Mouse (Mus musculus) embryonic facial prominence, embryonic 10.5 days (tissue): ENCODE results near the gene Pde12. TPM values are rescaled to one million over a fixed set of nuclear protein-coding genes. Genes with fewer than 3 reads are reported as not detected.
A peak's percentile ranks its signal among the peaks of the same experiment; 100 is the strongest.
"Not testable (repeated sequence)": the region's sequence is repeated elsewhere in the genome, so short reads cannot be mapped to it uniquely, and the experiment has no call there.

ENCODE experiments used
- DNase-seq: peaks from one replicate; pipeline ENCODE4 v3.0.0-alpha.2; 2017; ENCODE audit warnings: low spot score
- H3K27ac ChIP-seq: fragments of 300-500 bp; sonication (generic); replicated peaks from 2 replicates; pipeline ENCODE4 v1.5.1; 2016; ENCODE audit warnings: mild to moderate bottlenecking
- H3K27me3 ChIP-seq: fragments of 300-500 bp; sonication (generic); replicated peaks from 2 replicates; pipeline ENCODE4 v1.6.1; 2016; ENCODE audit warnings: low read depth, mild to moderate bottlenecking; ENCODE audit not compliant: poor library complexity, severe bottlenecking
- H3K36me3 ChIP-seq: fragments of 300-500 bp; sonication (generic); replicated peaks from 2 replicates; pipeline ENCODE4 v1.6.1; 2016; ENCODE audit warnings: mild to moderate bottlenecking, moderate library complexity
- H3K4me1 ChIP-seq: fragments of 300-500 bp; sonication (generic); 2 replicates; pipeline ENCODE4 v1.6.1; 2016
- H3K4me3 ChIP-seq: fragments of 300-500 bp; sonication (generic); 2 replicates; pipeline ENCODE4 v1.5.1; 2016; ENCODE audit warnings: mild to moderate bottlenecking, moderate library complexity
- H3K9me3 ChIP-seq: fragments of 300-500 bp; sonication (generic); 2 replicates; pipeline ENCODE4 v1.6.1; 2016; ENCODE audit warnings: mild to moderate bottlenecking
- WGBS: fragments of 180-500 bp; shearing (Covaris S2); methylation state at CpG from one replicate; pipeline ENCODE4 v1.1.7; 2016; 5-methylcytosine and 5-hydroxymethylcytosine counted together
- polyA plus RNA-seq: library from polyadenylated mRNA; unstranded; fragments of >200 nt; fragmentation: Nextera tagmentation; extraction: Ambion mirVana; gene quantifications from 2 replicates; pipeline ENCODE4 v1.2.1, GENCODE M21; 2016

The Pde12 gene
- polyA plus RNA-seq: 11.6 and 12.5 TPM in 2 replicates

DNA sequence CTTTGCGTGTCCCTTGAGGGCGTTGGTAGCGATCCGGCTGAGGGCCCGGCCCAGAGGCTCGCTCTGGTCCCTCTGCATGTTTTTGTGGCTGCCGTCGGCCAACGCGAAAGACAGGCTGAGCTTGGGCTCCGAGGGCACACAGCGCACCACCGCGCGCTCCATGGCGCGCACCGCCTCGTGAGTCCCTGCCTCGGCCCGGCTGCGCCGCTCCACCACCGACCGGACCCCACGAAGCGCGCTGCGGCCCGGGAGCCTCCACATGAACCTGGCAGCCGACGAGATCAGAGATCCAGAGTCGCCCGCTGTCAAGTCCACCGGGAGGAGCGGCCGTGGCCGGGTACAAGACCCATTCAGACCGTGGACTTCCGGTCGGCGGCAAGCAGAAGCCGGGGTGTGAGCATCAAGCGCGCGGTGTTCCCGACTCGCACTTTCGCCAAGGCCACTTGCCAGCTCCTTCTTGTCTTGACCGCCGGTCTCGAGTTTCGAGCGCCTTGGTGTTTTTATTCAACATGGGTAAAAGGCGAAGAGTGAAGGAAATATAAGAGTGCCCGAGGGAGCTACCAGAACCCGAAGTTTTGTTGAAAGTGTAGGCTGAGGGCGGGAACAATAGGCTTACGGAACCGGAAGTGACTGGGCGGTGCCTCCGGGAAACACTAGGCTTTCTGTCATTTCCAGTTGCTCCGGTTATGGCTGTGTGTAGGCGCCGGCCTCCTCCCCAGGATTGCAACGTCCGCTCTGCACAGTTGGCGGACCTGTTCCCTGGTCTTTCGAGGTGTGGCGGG, at the start of gene Pde12:
Pde12 (minus strand) TSS at position 592 of the 782 bp plus-strand sequence.
- under 1% methylated on average over 70 of the region's 70 CpGs for WGBS
- DNase-seq: peak; percentile 88
- H3K36me3 ChIP-seq: peaks cover 21% of the 10 kb centered on the region
- no peaks in the 10 kb centered on the region for H3K9me3 ChIP-seq
- H3K4me1 ChIP-seq: peaks cover 30% of the 10 kb centered on the region
- peak within 1 kb of the TSS; percentile 98 for H3K4me3 ChIP-seq
- peak within 1 kb of the TSS; percentile 96 for H3K27ac ChIP-seq
- no peaks in the 10 kb centered on the region for H3K27me3 ChIP-seq

GRCm38 (mm10) chr14:26705246-26705645, 35.6 kb upstream of the Pde12 start:
- H3K4me3 ChIP-seq, DNase-seq: not testable (repeated sequence)
- 84% methylated on average over 5 of the region's 5 CpGs for WGBS

DNA sequence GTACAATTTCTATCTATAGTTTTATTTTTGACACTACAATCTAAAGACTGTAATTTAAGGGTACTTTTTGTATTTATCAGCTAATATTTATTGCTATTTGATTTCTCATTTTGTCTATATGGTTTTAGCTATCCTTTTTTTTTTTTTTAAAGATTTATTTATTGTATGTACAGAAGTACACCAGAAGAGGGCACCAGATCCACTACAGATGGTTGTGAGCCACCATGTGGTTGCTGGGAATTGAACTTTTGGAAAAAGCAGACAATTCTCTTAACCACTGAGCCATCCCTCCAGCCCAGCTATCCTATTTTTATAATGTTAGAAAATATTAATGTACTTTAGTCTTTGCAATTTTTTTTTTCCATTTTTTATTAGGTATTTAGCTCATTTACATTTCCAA, 28.2 kb upstream of the Pde12 start:
- H3K9me3 ChIP-seq: no peaks in the 10 kb centered on the region
- H3K4me1 ChIP-seq: no peaks in the 10 kb centered on the region
- no peak overlapping the region for H3K4me3 ChIP-seq
- H3K27ac ChIP-seq: no peak overlapping the region
- no peaks in the 10 kb centered on the region for H3K36me3 ChIP-seq
- H3K27me3 ChIP-seq: no peaks in the 10 kb centered on the region
- no peak for DNase-seq

More at GRCm38 (mm10) chr14:26705246-26705645, 35.6 kb upstream of the Pde12 start:
- H3K36me3 ChIP-seq, H3K27me3 ChIP-seq, H3K4me1 ChIP-seq, H3K9me3 ChIP-seq, H3K27ac ChIP-seq: not testable (repeated sequence)

GRCm38 (mm10) chr14:26692974-26693373, 23.3 kb upstream of the Pde12 start, which contains the start of gene Dnah12:
Dnah12 (plus strand) TSS chr14:26693274.
- Histone ChIP-seq H3K9me3 (0 out of 2 replicates have a peak, but pooled peaks cover 2% of the 10 kb centered on the region), H3K27ac (no peak within 1 kb of the TSS), H3K4me1 (no peaks in the 10 kb centered on the region), H3K27me3 (no peaks in the 10 kb centered on the region), H3K4me3 (no peak within 1 kb of the TSS), H3K36me3 (no peaks in the 10 kb centered on the region)
- WGBS: 93% methylated on average over 3 of the region's 3 CpGs
- DNase-seq: no peak

GRCm38 (mm10) chr14:26691363-26691762, 21.7 kb upstream of the Pde12 start:
- Histone ChIP-seq H3K4me3 (no peak overlapping the region), H3K36me3 (no peaks in the 10 kb centered on the region), H3K9me3 (0 out of 2 replicates have a peak, but pooled peaks cover 5% of the 10 kb centered on the region), H3K27me3 (no peaks in the 10 kb centered on the region), H3K4me1 (no peaks in the 10 kb centered on the region), H3K27ac (no peak overlapping the region)
- no peak for DNase-seq
- WGBS: 73% methylated on average over 2 of the region's 2 CpGs

- Histone ChIP-seq H3K27me3 (no peaks in the 10 kb centered on the region), H3K9me3 (0 out of 2 replicates have a peak, but pooled peaks cover 5% of the 10 kb centered on the region), H3K36me3 (no peaks in the 10 kb centered on the region), H3K4me1 (no peaks in the 10 kb centered on the region), H3K27ac (no peak overlapping the region), H3K4me3 (no peak overlapping the region)
- no peak for DNase-seq
- 69% methylated on average over 2 of the region's 2 CpGs for WGBS
Observed at GRCm38 (mm10) chr14:26690727-26691126, 21.0 kb upstream of the Pde12 start.

GRCm38 (mm10) chr14:26675791-26676190, 6.1 kb upstream of the Pde12 start:
- no peak for DNase-seq
- no peaks in the 10 kb centered on the region for H3K9me3 ChIP-seq
- H3K4me1 ChIP-seq: no peaks in the 10 kb centered on the region
- H3K4me3 ChIP-seq: no peak overlapping the region
- H3K27ac ChIP-seq: no peak overlapping the region
- WGBS: 75% methylated on average over 5 of the region's 5 CpGs
- no peaks in the 10 kb centered on the region for H3K27me3 ChIP-seq
- H3K36me3 ChIP-seq: no peaks in the 10 kb centered on the region

GRCm38 (mm10) chr14:26675371-26675770, 5.7 kb upstream of the Pde12 start:
- Histone ChIP-seq H3K4me3 (no peak overlapping the region), H3K9me3 (no peaks in the 10 kb centered on the region), H3K36me3 (no peaks in the 10 kb centered on the region), H3K4me1 (peaks cover 2% of the 10 kb centered on the region), H3K27ac (no peak overlapping the region), H3K27me3 (no peaks in the 10 kb centered on the region)
- peak; percentile 27 for DNase-seq
- 22% methylated on average over 12 of the region's 12 CpGs for WGBS

GRCm38 (mm10) chr14:26674476-26675169, 4.9 kb upstream of the Pde12 start:
- not testable (repeated sequence) for H3K9me3 ChIP-seq, H3K27me3 ChIP-seq, H3K27ac ChIP-seq, H3K4me1 ChIP-seq, H3K36me3 ChIP-seq, H3K4me3 ChIP-seq, DNase-seq
- 81% methylated on average over 2 of the region's 2 CpGs for WGBS

DNA sequence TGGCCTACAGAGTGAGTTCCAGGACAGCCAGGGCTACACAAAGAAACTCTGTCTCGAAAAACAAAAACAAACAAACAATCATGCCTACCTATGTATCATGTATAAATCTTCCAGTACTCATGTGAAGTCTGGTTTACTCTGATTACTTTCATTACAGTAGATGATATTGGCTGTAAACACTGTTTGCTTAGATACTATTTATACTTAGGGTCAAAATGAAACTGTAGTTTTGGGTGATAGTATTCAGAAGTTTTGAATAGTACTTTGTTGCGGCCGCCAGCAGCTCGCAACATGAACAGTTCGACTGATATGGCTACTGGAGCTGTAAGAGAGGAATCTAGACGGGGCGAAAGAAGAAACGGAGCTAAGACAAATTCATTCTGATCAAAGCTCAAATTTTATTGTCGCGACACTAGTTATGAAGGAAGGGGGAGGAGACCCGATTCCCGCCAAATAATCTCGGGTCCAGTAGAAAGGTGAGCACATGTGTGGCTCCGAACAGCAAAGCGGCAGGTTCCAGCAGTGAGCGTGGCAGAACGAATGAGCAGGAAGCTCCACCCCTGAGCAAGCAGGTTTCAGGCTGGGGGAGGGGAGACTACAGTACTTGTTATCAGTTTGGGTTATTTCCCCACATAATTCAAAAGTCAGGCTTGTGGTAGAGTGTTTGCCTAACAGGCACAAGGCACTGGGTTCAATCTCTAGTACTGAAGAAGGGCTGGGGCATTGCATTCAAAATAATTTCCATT, 2.4 kb upstream of the Pde12 start:
- not testable (repeated sequence) for H3K27me3 ChIP-seq, H3K27ac ChIP-seq, DNase-seq, H3K4me3 ChIP-seq, H3K36me3 ChIP-seq, H3K9me3 ChIP-seq
- H3K4me1 ChIP-seq: peaks cover 20% of the 10 kb centered on the region
- 69% methylated on average over 17 of the region's 17 CpGs for WGBS

DNA sequence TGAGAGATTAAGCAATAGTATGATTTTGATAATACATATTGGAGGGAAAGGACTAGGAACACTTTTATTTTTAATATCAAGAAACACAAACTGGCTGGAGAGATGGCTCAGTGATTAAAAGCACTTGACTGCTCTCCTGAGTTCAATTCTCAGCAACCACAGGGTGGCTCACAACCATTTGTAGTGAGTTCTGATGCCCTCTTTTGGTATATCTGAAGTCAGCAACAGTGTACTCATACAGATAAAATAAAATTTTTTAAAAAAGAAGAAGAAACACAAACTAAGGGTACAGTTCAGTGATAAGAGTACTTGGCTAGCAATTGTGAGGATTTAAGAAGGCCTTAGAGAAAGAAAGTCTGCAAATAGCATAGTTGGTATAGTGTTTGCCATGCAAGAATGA, 1.3 kb upstream of the Pde12 start:
- H3K4me3 ChIP-seq: peak overlapping the region; percentile 98
- H3K4me1 ChIP-seq: peaks cover 30% of the 10 kb centered on the region
- no peaks in the 10 kb centered on the region for H3K27me3 ChIP-seq
- no peaks in the 10 kb centered on the region for H3K9me3 ChIP-seq
- H3K36me3 ChIP-seq: peaks cover 6% of the 10 kb centered on the region
- no peak for DNase-seq
- H3K27ac ChIP-seq: no peak overlapping the region
